Mouse (Mus musculus) urinary bladder, postnatal 36 days (tissue): ENCODE data around the gene Hivep3.

Source experiments
- DNase-seq, 2 experiments: peaks; one replicate each; pipeline ENCODE4 v3.0.0; 2022; ENCODE audit warnings: low spot score in 2 of 2, mixed read lengths in 1 of 2

Gene Hivep3

DNA sequence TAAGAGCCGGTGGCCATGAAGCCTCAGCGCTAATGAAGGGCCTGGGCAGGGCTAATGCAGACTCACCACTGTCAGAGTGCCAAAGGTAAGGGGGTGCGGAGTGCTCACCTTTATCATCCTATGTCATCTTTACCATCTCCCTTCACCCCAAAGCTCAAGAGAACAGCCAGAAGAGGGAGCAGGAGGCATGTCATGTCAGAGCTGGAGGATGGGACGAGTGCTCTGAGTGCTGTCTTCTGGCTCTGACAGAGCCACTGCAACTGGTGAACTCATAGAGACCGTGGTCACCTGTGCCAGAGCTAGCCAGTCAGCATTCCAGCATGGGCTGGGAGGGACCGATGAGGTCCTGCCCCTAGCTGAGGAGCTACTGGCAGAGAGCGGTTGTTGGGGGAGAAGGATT, 27.2 kb downstream of the Hivep3 start:
- DNase-seq: no peak

DNA sequence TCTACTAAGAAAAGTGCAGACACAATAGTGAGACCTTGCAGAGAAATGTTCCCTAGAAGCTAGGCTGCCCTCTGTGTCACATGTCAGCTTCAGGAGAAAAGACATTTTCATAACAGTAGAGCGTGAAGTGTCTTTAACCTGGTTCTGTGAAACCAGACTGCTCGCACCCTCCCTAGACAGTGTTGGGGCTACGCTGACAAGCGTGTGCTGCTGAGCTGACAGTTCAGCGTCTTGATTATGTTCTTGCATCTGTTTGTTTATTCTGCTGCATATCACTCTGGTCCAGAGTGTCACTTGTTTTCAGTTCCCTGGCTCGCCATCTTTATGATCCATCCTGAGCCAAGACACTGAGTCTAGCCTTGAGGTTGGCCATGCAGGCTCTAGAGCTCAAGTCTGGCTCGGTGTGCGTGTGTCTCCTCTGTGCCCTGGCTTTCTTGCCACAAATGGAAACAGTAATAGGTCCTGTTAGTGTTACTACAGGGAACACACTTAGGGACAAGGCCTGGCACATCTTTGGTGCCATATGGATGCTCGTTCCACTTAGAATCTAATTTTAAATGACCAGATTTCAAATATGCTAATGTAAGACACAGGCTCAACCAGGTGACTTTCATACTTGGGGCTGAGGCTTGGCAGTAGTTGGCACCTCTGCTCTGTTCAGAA, 28.0 kb downstream of the Hivep3 start:
- DNase-seq: no peak

DNA sequence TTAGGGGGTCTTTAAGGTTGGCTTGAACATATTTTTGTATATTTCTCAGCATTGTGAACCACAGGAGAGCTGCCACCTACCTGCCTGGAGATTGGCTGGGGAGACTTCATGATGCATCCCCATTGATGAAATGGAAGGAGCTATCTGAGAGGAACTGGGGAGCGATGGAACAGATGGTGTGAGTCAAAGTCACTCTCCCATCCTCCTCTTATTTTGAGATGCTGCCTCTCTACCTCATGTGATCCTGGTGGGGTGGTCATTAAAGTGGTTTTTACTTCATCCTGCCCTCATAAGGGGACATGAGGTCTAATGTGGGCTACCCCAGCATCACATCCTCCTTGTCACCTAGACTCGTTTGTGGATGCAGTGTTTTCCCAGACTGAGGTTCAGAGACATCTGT, 28.6 kb downstream of the Hivep3 start:
- DNase-seq: no peak

DNA sequence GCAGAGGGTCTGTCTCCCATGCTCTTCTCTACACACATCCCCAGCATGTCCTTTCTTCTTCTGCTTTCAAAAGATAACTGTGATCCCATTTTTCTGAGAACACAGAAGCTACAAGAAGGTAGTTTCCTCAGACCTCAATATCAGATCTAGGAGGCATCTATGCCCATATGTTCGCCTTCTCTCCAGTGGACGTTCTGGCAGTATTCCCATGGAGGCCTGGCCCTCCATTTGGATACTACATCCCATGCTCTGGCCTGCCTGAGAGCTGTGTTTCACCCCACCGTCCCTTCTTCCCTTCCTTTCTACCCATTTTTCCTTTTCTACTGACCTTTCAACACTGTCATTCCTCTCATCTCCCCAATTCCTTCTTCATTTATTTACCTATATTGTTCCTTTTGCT, 34.5 kb downstream of the Hivep3 start:
- DNase-seq: no peak

- no peak for DNase-seq
These were observed 42.3 kb downstream of the Hivep3 start for GRCm38 (mm10) chr4:119775913-119776312.

DNA sequence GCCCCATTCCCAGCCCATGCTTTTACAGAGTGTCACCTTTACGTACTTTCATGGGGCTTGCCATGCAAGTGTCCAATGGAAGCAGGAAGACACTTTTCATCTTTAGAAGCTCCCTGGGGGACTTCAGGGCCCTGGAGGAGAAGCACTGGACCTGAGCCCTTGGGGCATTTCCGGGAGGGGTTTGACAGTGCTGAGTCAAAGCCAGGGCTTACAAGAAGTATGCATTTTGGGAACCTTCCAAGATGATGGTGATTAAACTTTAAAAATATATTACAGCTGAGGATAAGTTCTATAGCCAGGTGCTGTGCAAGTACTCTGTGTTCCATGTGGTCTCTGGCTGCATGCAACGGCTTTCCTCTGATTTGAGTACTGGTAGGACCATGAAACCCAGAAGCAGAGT, 43.6 kb downstream of the Hivep3 start:
- no peak for DNase-seq

GRCm38 (mm10) chr4:119779561-119780400, 46.2 kb downstream of the Hivep3 start:
- peak in 1 of 2 experiments; percentile 14 for DNase-seq

DNA sequence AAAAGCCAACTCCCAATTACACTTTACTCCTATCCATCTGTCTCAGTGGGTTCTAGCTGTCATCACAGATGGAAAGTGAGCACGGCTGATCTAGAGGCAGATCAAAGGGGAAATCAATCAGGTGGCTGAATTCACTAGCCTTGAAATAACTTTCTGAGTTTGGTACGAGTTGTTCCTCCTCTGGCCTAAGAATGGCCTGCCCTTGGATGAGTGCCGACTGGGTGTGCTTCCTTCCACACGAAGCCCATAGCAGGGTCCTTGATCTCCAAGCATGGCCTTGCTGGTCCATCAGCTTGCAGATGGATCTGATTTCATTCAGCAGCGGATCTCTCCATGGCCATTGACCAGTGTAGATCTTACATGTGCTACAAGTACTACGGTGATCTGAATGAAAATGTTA, 47.3 kb downstream of the Hivep3 start:
- DNase-seq: no peak

DNA sequence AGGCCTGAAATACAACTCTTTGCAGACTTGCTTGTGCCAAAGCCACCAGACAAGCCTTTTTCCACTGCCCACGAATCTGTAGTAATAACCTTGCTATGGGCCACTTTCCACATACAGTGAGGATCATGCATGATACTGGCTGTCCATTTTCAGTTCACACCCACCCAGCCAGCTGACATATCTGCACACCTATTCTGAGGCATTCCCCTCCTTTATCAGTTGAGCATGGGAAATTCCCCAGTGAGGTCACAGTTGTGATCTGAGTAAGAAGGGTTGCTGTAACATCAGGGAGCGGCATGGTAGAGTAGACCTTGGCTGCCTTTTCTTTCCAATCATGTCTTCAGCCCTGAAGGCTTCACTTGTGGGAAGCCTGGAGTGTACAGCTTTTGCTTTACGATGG, 51.4 kb downstream of the Hivep3 start:
- no peak for DNase-seq

DNA sequence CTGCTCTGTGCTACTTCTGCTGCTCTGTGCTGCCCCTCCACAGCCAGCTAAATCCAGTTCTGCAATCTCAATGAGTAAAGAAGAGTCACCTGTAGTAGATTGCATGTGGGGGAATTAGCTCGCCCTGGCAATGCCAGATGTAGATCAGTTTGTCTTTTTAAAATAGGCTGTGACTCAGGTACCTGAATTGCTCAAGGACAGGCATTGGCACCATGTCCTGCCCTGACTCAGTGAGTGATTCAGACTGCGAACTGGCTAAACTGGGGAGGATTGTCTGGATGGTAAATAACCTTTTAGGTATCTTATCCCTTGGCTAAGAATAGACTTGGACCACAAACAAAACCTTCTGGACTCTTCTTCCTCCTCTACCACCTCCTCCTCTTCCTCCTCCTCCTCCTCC, 52.7 kb downstream of the Hivep3 start:
- peak; percentile 33 to 64 for DNase-seq

DNA sequence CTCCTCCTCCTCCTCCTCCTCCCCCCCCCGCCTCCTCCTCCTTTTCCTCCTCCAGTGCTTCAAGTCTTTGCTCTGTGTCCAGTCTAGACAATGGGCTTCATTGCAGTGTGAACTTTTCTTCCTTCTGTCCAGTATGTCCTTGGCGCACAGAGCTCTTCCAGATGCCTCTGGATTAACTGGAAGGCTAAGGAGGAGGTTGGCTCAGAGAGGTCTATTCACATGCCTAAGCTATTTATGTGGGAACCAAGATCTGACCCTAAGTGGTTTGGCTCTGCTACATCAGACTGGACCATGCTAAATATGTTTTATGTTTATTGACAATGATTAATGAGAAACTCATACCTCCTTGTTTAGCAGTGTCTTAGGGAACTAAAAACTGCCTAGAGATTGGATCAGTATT, 53.1 kb downstream of the Hivep3 start:
- DNase-seq: no peak

GRCm38 (mm10) chr4:119788746-119789145, 55.2 kb downstream of the Hivep3 start:
- DNase-seq: no peak

DNA sequence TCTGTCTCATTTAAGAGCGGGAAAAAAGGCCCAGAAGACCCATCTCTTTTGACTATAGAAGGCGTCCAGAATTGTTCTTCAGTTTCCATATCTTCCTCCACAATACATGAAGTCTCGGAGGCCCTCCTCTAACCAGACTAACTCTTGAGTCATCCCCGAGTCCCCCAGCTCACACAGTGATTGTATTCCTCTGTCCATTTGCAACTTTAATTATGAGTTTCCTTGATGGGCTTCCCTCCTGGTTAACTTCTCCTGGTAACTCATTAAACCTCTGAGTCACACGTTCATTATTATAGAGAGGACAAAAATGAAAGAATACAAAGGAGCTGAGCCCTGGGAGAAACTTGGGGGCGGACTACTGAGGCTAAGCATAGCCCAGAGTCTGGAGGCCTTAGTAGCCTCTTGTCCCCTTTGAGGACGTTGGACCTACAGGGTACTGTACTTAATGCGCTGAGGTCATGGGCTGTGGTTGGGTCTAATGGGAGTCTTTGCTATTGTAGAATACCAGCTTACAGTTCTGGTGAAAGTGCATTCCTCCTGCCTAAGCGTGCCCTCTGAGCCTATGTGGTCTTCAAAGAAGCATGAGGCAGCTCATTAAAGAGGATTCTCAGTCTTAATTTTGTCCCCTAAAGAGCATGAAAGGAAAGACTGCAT, 56.0 kb downstream of the Hivep3 start:
- DNase-seq: no peak

DNA sequence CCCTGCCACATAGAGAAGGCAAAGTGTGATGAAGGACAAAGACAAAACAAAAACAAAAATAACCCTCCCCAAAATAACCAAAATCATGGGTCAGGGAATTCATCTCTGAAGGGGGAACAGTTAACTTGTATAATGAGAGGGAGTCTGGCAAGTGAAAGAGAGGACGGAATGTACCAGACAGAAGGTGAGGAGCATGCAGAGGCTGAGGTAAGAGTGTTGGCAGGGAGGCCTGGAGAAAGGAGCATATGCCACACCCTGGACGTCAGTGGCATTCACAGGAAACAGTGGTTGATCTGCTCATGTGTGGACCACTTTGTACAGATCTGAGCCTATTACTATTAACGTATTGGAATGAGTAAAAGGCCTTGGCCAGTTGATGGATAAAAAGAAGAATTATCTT, 65.3 kb downstream of the Hivep3 start:
- no peak for DNase-seq

DNA sequence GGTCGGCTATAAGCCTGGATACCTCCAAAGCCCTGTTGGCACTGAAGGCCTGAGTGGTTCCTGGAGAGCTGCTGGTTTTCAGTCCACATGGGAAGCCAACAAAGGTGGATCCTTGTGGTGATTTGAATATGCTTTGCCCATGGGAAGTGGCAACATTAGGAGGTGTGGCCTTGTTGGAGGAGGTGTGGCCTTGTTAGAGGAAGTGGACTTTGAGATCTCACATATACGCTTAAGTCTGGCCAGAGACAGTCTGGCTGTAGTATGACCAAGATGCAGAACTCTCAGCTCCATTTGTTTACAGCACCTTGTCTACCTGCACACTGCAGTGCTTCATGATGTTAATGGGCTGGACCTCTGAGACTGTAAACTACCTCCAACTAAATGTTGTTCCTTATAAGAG, 73.0 kb downstream of the Hivep3 start:
- DNase-seq: no peak

DNA sequence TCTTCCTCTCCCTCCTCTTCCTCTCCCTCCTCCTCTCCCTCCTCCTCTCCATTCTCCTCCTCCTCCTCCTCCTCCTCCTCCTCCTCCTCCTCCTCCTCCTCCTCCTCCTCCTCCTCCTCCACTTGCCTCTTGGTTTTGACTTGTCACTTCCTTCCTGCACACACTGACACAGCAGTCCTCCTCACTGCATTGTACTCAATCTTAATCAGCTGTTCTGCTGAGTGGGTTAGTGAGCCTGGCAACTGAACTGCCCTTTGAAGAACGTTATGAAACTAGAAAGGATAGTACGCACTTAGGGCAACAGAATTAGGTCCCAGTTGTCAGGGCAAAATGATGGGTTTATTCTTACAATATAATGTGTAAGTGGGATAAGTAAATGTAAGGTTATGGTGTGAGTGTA, 73.8 kb downstream of the Hivep3 start:
- no peak for DNase-seq

DNA sequence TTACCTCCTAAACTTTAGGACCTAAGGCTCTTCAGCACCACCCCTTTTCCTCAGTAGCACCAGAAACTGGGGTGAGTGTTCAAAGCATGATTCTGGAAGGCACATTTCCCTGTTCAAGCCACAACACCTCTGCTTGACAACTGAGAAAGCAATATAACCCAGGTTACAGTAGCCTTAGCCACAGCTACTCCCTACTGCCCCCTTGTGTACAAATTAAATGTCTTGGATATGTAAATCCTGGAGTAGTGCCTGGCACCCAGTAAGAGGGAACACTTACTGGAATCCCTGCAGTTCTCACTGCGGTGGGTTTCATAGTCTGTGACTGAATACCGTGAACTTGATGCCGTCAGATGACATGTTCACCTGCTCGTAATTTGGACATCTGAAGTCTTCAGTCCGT, 75.7 kb downstream of the Hivep3 start:
- no peak for DNase-seq

DNA sequence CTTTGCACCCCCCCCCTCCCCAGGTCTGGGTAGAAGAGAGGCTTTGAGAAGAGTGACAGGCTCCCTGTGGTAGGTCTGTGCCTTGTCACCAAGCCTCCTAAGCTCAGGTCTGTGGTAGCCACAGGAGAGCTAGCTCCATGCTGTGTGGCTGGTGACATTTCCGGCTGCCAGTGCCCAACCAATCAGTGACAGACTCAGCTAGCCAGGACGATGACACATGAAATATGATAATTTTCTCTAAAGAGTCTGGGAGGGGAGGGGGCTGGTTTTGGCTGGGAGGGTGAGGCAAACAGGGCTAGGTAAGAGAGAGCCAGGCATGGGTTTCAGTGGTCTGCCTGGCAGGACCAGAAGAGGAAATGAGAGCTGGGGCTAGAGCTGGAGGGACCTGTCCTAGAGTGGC, 79.2 kb downstream of the Hivep3 start:
- DNase-seq: no peak

DNA sequence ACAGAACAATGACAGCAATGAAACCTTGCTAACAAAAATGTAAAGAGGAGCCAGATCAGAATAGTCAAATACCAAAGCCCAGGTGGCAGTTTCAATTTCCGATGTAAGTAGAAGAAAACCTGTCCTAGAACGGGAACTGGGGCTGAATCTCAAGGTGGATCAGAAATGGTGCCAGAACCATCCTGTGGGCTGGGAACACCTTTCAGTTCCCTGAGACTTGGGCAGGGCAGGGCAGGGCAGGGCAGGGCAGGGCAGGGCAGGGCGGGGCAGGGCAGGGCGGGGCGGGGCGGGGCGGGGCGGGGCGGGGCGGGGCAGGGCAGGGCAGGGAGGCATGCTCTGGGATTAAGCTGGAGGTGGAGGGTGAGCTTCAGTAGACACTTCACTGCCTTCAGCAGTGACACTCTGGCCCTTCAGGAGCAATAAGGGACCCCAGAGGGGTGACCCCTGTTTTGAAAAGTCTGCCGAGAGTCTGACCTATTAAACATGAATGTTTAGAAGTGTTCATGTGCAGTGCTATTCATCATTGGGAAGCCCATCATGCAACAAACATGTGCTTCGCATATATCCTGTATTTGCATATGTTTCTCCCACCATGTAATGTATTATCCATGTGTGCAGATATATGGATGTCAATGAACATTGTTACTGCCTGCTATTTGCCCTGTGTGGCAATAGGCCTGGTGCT, 80.1 kb downstream of the Hivep3 start:
- DNase-seq: no peak

DNA sequence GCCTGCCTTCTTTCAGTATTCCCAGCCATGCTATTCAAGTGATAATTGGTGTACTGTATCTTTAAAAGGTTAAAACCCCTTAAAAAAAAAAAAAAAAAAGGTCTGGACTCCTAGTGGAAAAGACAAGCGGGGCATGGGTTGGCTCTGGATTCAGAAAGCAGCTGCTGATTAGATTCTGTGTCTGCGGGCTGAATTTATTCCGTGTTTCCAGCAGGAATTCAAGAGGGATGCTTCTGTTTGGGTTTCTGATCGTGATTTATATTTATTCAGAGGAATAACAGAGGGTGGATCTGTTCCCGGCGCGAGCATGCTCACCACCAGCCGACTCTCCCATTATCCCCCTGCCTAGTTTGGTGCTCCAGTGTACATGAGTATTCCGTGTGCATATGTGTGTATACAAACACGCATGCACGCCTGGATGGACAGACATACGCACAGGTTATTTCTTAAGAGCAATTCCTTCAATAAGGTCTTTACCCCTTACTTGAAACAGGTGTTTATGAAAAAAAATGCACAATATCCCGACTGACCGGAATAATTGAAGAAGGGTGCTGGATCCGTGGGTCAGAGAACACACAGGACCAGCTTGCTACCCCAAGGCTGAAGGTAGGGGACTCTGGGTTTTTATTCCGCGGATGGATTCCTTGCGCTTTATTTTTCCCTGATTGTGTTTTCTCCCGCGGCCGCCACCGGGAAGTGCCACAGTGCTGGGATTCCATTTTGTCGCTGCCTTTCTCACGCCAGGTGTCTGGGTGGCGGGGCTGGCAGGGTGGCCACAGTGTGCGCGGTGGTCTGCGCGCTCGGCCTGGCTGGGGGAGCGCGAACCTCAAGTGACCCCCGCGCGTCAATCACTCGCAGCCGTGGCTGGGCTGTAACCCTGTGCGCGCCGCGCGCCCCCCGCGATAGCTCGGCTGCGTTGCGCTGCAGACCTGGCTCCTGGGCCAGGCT, 80.9 kb downstream of the Hivep3 start:
- peak in 1 of 2 experiments; percentile 14 for DNase-seq

GRCm38 (mm10) chr4:119815133-119815792, 81.7 kb downstream of the Hivep3 start:
- DNase-seq: no peak
